Mouse (Mus musculus) small intestine, adult 2 months (tissue): ENCODE results near the gene Pyroxd1. TPM values are rescaled to one million over a fixed set of nuclear protein-coding genes. Genes with fewer than 3 reads are reported as not detected.

Experiments used
- H3K27ac ChIP-seq: fragments of 200-500 bp; 2 replicates; pipeline ENCODE4 v1.5.1; 2012; ENCODE audit warnings: low read depth, low read length, control low read depth, inconsistent platforms; ENCODE audit not compliant: insufficient read depth
- H3K27me3 ChIP-seq: fragments of 200-500 bp; 2 replicates; pipeline ENCODE4 v1.6.1; 2012; ENCODE audit warnings: mild to moderate bottlenecking, moderate library complexity, low read length, inconsistent platforms; ENCODE audit not compliant: control insufficient read depth, insufficient read depth
- H3K36me3 ChIP-seq: fragments of 200-500 bp; 2 replicates; pipeline ENCODE4 v1.6.1; 2012; ENCODE audit warnings: mild to moderate bottlenecking, low read length, control low read depth, inconsistent platforms; ENCODE audit not compliant: control insufficient read depth, insufficient read depth
- H3K4me1 ChIP-seq: fragments of 200-500 bp; 2 replicates; pipeline ENCODE4 v1.6.1; 2012; ENCODE audit warnings: low read length, inconsistent platforms, mixed read lengths; ENCODE audit not compliant: control insufficient read depth, insufficient read depth, insufficient read length
- H3K4me3 ChIP-seq: fragments of 200-500 bp; 2 replicates; pipeline ENCODE4 v1.5.1; 2012; ENCODE audit warnings: low read depth, mild to moderate bottlenecking, control low read depth, inconsistent platforms, low read length, moderate library complexity
- CTCF ChIP-seq: fragments of 200-500 bp; IDR thresholded peaks from 2 replicates; pipeline ENCODE4 v1.5.1; 2012; ENCODE audit warnings: low read depth, mild to moderate bottlenecking, control low read depth, inconsistent platforms, low read length, moderate library complexity, mixed read lengths; ENCODE audit not compliant: insufficient replicate concordance, insufficient read length; ENCODE audit errors: extremely low read depth
- POLR2A ChIP-seq: fragments of 200-500 bp; IDR thresholded peaks from 2 replicates; pipeline ENCODE4 v1.6.1; 2012; ENCODE audit warnings: low read depth, mild to moderate bottlenecking, control low read depth, inconsistent platforms, low read length, moderate library complexity
- WGBS: fragments of 180-500 bp; shearing (Covaris S2); methylation state at CpG from one replicate; pipeline ENCODE4 v1.1.7; 2018; 5-methylcytosine and 5-hydroxymethylcytosine counted together
- polyA plus RNA-seq: library from polyadenylated mRNA; depleted of rRNA; stranded (reverse); fragments of >200 nt; gene quantifications from 2 replicates; pipeline ENCODE4 v1.2.3, GENCODE M21; 2012; rRNA removed

Gene Pyroxd1
- 3.4 and 5.6 TPM in 2 replicates for polyA plus RNA-seq

DNA sequence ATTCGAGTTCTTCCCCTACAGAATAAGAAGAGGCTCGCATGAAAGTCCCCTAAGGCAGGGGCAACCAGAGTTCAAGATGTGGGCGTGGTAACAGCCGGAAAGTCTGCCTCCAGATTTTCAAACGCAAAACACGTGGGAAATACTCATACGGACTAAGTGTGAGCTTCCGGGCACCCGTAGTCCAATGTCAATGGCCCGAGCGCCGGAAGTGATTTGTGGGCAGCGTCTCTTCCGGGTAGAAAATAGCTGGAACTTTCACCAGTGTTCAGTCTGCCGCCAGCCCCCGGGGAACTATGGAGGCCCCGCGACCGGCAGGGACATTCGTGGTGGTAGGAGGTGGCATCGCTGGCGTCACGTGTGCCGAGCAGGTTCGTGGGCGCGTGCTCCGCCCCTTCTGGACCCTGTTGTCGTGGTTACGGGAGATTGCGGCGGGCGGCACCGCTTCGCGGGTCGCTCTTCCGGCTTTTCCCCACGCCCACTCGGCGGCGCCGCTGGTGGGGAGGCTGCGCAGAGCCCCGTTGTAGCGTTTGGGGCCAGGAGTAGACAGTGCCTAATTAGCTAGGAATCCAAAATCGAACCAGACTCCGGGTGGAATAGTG, at the start of gene Pyroxd1:
Pyroxd1 (plus strand) TSS at position 215 of the 599 bp plus-strand sequence.
- under 1% methylated on average over 48 of the region's 48 CpGs for WGBS
- H3K4me3 ChIP-seq: peak within 1 kb of the TSS; percentile 99
- H3K36me3 ChIP-seq: peaks cover 16% of the 10 kb centered on the region
- no peaks in the 10 kb centered on the region for H3K27me3 ChIP-seq
- peak within 1 kb of the TSS; percentile 95 for H3K27ac ChIP-seq
- TF ChIP-seq POLR2A (peak; percentile 57), CTCF (no peak)
- peaks cover 3% of the 10 kb centered on the region; the same call in 1 of the 2 replicates for H3K4me1 ChIP-seq

DNA sequence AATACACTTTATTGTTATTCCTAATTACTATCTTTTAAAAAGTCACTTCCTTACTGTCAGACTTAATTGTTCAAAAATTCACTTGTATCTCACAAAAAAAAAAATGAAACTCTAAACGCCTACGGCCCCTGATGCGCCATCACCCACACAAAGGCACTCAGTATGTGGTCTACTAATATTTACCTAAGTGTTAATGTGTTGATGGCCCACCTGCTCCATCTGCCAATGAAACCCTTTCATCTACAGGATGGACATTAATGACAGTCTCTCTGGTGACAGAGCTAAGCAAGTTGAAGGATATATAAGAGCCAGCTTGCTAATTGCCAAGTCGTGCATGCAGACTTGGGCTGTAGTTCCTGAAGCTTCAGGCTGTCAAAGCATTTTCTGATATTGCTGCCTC, 47.4 kb upstream of the Pyroxd1 start, which contains the start of gene Iapp:
Iapp (plus strand) TSS at position 326 of the 400 bp plus-strand sequence.
- TF ChIP-seq CTCF (no peak), POLR2A (no peak)
- Histone ChIP-seq H3K4me3 (no peak within 1 kb of the TSS), H3K27ac (no peak within 1 kb of the TSS), H3K27me3 (no peaks in the 10 kb centered on the region), H3K4me1 (no peaks in the 10 kb centered on the region), H3K36me3 (no peaks in the 10 kb centered on the region)
- 42% methylated on average over 4 of the region's 4 CpGs for WGBS

DNA sequence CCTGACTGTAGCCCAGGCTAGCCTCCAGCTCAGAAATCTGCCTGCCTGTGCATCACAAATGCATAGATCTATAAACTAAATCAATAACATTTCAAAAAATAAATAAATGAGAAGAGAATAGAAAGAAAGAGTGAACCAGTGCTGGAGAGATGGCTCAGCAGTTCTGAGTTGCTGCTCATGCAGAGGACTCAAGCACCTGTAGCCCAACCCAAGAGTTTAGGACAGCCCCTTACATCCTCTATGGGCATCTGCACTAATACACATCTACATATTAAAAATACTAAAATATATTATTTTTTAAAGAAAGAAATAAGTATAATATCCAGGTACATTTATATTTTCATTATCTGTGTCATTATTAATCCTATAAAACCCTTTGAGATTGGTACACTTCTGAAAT, 40.4 kb upstream of the Pyroxd1 start:
- H3K4me3 ChIP-seq: no peak overlapping the region
- H3K27ac ChIP-seq: no peak overlapping the region
- H3K4me1 ChIP-seq: no peaks in the 10 kb centered on the region
- TF ChIP-seq CTCF (no peak), POLR2A (no peak)
- H3K27me3 ChIP-seq: no peaks in the 10 kb centered on the region
- H3K36me3 ChIP-seq: no peaks in the 10 kb centered on the region

DNA sequence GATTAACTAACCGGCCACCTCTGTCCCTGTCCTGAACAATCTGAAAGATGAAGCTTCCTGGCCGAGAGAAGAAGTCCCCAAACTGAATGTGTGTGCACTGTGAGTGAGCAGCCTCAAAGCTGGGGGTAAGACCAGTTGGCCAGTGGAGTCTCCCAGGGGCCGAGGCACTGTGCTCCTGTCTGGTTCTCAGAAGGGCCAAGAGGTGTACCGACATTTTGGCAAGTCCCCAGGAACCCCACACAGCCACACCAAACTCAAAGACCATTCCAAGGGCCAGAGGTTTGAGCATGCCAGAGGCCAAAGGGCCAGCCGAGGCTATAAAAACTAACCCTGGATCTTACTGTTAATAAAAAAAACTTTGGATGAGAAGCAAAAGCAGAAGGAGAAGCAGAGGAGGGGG, 31.2 kb upstream of the Pyroxd1 start:
- H3K4me3 ChIP-seq: no peak overlapping the region
- no peaks in the 10 kb centered on the region for H3K36me3 ChIP-seq
- no peaks in the 10 kb centered on the region for H3K4me1 ChIP-seq
- no peak overlapping the region for H3K27ac ChIP-seq
- H3K27me3 ChIP-seq: no peaks in the 10 kb centered on the region
- 74% methylated on average over 5 of the region's 5 CpGs for WGBS
- TF ChIP-seq CTCF (no peak), POLR2A (no peak)

DNA sequence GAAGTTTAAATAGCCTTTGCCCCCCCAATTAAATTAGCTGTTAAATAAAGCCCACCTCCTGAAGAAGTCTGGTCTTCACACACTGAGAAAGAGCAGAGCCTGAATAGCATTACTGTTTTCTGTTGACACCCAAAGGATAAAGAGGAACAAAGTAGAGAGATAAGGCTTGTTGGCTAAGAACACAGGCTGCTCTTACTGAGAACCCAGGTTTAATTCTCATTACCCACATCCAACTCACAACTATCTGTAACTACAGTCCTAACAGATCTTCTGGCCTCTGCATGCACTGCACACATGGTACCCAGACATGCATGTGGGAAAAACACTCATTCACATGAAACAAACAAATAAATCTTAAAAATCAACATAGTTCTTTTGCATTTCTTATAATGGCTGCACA, 28.3 kb upstream of the Pyroxd1 start:
- TF ChIP-seq POLR2A (no peak), CTCF (no peak)
- no peak overlapping the region for H3K27ac ChIP-seq

DNA sequence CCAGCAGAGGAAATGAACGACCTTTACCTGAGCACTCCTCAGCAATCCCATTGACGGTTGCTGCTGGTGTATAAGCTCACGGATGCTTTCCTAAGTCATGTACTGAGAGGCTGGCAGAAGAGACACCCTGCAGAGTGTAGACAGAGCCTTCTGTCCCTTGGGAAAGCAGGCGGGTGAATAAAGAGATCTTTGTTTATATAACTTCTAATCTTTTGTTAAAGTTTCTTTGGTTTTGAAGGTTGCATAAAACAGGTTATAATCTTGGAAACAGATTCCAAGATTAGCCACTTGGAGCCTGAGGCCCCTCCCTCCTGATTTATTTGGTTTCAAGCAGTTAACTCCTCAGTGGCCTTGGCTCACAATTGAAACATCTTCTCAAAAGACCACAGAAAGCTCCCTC, 22.6 kb upstream of the Pyroxd1 start, which contains the start of gene Slco1a5:
Slco1a5 (minus strand) TSS at position 101 of the 400 bp plus-strand sequence.
- TF ChIP-seq CTCF (no peak), POLR2A (no peak)
- WGBS: 12% methylated on average over 4 of the region's 4 CpGs
- no peaks in the 10 kb centered on the region for H3K27me3 ChIP-seq
- H3K4me1 ChIP-seq: no peaks in the 10 kb centered on the region
- no peak within 1 kb of the TSS for H3K4me3 ChIP-seq
- H3K36me3 ChIP-seq: no peaks in the 10 kb centered on the region
- H3K27ac ChIP-seq: no peak within 1 kb of the TSS

More for the DNA sequence above, 28.3 kb upstream of the Pyroxd1 start:
- Histone ChIP-seq H3K4me1 (no peaks in the 10 kb centered on the region), H3K36me3 (no peaks in the 10 kb centered on the region), H3K27me3 (no peaks in the 10 kb centered on the region), H3K4me3 (no peak overlapping the region)

DNA sequence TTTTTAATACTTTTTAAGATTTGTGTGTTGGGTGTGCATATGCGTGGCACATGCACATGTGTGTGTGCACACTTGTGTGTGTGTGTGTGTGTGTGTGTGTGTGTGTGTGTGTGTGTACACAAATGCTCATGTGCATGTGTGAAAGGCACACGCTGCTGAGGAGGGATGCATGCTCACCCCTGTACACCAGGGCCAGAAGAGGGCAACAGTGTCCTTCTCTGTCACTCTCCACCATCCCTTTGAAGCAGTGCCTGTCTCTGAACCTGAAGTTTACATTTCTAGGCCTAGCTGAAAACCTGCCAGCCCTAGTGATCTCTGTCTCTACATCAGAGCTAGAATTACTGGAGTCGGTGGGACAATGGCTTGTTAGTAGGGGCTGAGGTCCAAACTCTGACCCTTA, 18.9 kb upstream of the Pyroxd1 start:
- TF ChIP-seq CTCF: no peak
- TF ChIP-seq POLR2A: no peak
- H3K36me3 ChIP-seq: no peaks in the 10 kb centered on the region
- no peaks in the 10 kb centered on the region for H3K4me1 ChIP-seq
- H3K4me3 ChIP-seq: no peak overlapping the region
- H3K27me3 ChIP-seq: no peaks in the 10 kb centered on the region
- WGBS: 61% methylated on average over 3 of the region's 3 CpGs
- no peak overlapping the region for H3K27ac ChIP-seq
